Mouse (Mus musculus) E14TG2a.4 (cell line): ENCODE measurements around the gene Ube2t.

ENCODE experiments used
- H3K27me3 ChIP-seq: 2 replicates; pipeline ENCODE4 v1.6.1; 2014; ENCODE audit warnings: low read length, control low read depth; ENCODE audit not compliant: insufficient read depth
- H3K36me3 ChIP-seq: 2 replicates; pipeline ENCODE4 v1.6.1; 2014; ENCODE audit warnings: low read length, control low read depth; ENCODE audit not compliant: insufficient read depth
- H3K4me1 ChIP-seq: replicated peaks from 2 replicates; pipeline ENCODE4 v1.6.1; 2014; ENCODE audit warnings: low read depth, low read length, control low read depth
- H3K4me3 ChIP-seq: replicated peaks from 2 replicates; pipeline ENCODE4 v1.5.1; 2014; ENCODE audit warnings: mild to moderate bottlenecking, low read length
- H3K9me3 ChIP-seq: 2 replicates; pipeline ENCODE4 v1.6.1; 2014; ENCODE audit warnings: low read length, control low read depth
- CTCF ChIP-seq: conservative IDR thresholded peaks from 2 replicates; pipeline ENCODE4 v1.5.1; 2014; ENCODE audit warnings: low read length
- NANOG ChIP-seq: IDR thresholded peaks from 2 replicates; pipeline ENCODE4 v1.6.1; 2014; ENCODE audit warnings: borderline replicate concordance, low read length, mixed read lengths
- POU5F1 ChIP-seq: IDR thresholded peaks from 2 replicates; pipeline ENCODE4 v1.6.1; 2014; ENCODE audit warnings: low read length, borderline replicate concordance

The Ube2t gene

DNA sequence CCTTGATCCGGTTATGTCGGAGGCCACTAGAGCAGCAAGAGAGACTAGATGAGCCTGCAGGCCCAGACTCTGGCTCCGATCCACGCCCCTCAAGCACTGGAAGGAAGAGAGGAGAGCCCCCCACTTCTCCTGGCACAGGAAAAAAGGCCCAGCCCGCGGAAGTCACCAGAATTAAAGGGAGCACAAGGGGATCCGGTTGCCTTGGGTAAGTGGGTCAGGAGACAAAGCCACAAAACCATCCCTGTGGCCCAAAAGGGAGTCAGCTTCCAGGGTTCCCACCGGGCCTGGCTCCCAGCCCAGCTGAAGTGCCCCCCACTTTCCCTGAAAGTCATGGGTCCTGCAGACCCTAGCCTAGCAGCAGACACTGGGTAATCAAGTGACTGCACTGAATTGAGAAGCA is 35.9 kb downstream of the Ube2t start:
- peaks cover 14% of the 10 kb centered on the region for H3K4me1 ChIP-seq
- H3K9me3 ChIP-seq = no peaks in the 10 kb centered on the region
- no peaks in the 10 kb centered on the region for H3K36me3 ChIP-seq
- peaks cover 13% of the 10 kb centered on the region for H3K27me3 ChIP-seq
- H3K4me3 ChIP-seq = no peak overlapping the region
- TF ChIP-seq NANOG (no peak), CTCF (no peak), POU5F1 (no peak)

DNA sequence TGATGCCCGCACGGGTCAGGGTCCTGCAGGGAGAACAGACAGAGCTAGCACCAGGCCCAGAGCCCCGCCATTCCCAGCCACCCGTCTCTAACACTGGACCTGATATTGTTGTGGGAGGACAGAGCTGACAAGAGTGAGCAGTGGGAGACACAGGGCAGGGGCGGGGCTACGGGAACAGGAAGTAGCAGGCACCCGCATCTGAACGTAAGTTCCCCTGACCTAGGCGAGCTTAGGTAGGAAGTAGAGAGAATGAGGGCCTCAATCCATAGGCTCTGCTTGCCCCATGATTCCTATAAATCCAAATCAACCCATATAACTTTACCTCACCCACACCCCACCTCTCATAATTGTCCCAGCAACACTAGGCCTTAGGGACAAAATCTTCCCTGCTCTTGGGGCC is 38.2 kb downstream of the Ube2t start:
- H3K27me3 ChIP-seq = peaks cover 1% of the 10 kb centered on the region; the same call in 1 of the 2 replicates

DNA sequence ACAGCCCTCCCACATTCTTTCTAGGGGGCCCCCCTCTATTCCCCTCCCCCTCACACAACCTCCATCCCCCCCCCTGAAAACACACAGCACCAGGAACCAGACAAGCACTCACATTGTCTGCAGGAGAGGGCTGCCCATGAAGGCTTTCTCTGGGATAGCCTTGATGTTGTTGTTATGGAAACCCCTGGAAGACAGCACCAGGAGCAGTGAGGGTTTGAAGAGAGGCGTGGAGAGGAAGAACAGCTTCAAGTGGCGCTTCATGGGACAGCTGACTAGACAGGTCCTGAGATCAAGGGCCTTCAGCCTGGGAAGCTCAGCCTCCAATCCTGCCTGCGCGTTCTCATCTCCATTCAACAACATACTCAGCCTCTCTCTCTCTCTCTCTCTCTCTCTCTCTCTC is 41.0 kb downstream of the Ube2t start:
- TF ChIP-seq CTCF = no peak
- no peak for TF ChIP-seq NANOG
- no peak for TF ChIP-seq POU5F1
- H3K4me3 ChIP-seq = no peak overlapping the region
- H3K4me1 ChIP-seq = 0 out of 2 replicates have a peak, but pooled peaks cover 7% of the 10 kb centered on the region
- no peaks in the 10 kb centered on the region for H3K27me3 ChIP-seq
- no peaks in the 10 kb centered on the region for H3K9me3 ChIP-seq
- no peaks in the 10 kb centered on the region for H3K36me3 ChIP-seq

More for the DNA sequence above, 38.2 kb downstream of the Ube2t start:
- H3K36me3 ChIP-seq = no peaks in the 10 kb centered on the region
- H3K4me1 ChIP-seq = peaks cover 14% of the 10 kb centered on the region
- TF ChIP-seq NANOG (no peak), CTCF (no peak)
- H3K4me3 ChIP-seq = no peak overlapping the region
- no peaks in the 10 kb centered on the region for H3K9me3 ChIP-seq

DNA sequence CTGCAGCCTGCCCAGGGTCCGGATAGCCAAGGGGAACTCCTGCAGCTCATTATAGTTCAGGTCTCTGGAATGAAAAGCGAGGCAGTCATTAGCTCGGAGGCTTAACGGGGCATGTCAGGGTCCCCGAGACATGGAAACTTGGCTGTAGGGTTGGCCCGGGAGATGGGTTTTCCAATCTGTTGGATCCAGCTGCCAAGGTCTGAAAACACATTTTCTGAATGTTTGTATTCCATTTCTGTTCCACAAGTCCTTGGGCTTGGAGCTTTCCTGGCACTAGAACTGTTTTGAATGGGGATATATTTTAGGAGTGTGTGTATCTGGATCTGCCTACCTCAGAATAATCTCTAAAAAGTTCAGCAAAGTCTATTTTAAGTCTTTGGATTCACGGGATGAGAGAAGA is 43.3 kb downstream of the Ube2t start:
- Histone ChIP-seq H3K4me3 (no peak overlapping the region), H3K27me3 (no peaks in the 10 kb centered on the region), H3K9me3 (no peaks in the 10 kb centered on the region), H3K36me3 (no peaks in the 10 kb centered on the region), H3K4me1 (0 out of 2 replicates have a peak, but pooled peaks cover 2% of the 10 kb centered on the region)
- TF ChIP-seq CTCF (no peak), POU5F1 (no peak), NANOG (no peak)

DNA sequence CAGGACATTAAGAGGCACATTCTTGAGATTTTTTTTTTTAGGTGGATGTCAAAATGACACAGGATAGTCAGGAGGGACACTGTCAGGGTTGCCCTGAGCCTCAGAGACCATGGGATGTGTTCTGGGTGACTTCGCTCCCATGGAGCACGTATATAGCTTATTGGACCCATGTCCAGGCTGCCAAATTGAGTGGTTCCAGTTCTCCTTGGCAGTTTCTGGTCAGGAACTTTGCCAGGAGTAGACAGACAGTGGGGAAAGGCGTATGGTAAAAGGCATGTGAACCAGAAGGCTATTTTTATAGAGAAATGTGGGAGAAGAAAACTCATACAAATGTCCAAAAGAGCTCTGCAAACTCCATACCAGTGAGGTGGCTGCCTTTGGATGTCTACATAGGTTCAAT is 47.5 kb downstream of the Ube2t start:
- Histone ChIP-seq H3K4me1 (no peaks in the 10 kb centered on the region), H3K9me3 (no peaks in the 10 kb centered on the region), H3K27me3 (no peaks in the 10 kb centered on the region; the same call in 1 of the 2 replicates), H3K36me3 (no peaks in the 10 kb centered on the region), H3K4me3 (no peak overlapping the region)
- TF ChIP-seq POU5F1 (no peak), CTCF (no peak), NANOG (no peak)

DNA sequence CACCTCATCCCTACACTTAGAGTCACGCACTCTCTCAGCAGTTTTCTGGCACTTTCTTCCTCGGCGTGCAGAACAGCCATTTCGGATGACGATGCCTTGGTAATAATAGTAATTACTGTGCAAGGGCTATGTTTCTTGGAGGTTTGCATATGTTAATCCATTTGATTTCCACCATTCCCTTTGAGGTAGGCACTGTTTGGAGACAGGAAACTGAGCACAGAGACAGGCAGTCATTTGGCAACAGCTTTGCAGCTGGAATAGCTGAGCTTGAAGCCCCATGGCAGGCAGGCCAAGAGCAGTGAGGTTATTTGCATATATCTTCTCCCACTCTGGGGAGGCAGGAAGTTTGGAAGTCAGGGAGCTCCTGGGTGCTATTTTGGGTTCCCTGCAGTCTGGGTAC is 49.5 kb downstream of the Ube2t start:
- TF ChIP-seq POU5F1 (no peak), CTCF (no peak), NANOG (no peak)
- no peaks in the 10 kb centered on the region for H3K9me3 ChIP-seq
- no peaks in the 10 kb centered on the region for H3K36me3 ChIP-seq
- H3K4me1 ChIP-seq = peaks cover 4% of the 10 kb centered on the region; the same call in 1 of the 2 replicates
- no peak overlapping the region for H3K4me3 ChIP-seq
- H3K27me3 ChIP-seq = no peaks in the 10 kb centered on the region; the same call in 1 of the 2 replicates

DNA sequence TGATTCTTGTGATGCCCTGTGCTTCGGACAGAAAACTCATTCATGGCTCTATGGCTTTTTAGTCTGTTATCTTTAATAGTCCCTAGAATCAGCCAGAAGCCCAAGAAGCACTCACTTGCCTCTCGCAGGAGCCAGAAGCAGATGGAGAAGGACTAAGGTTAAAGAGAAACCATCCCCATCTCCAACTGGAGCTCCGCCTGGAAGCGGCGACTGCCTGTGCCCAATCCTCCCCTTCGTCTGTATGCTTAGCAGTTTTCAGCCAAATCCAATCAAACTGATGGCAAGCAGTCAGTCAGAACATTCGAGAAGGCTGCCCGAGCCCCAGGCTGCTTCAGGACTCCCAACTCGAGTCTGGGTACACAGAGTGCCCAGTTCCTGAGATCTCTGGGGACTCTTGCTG is 50.1 kb downstream of the Ube2t start:
- Histone ChIP-seq H3K9me3 (no peaks in the 10 kb centered on the region), H3K36me3 (no peaks in the 10 kb centered on the region), H3K27me3 (no peaks in the 10 kb centered on the region; the same call in 1 of the 2 replicates), H3K4me3 (no peak overlapping the region), H3K4me1 (peaks cover 7% of the 10 kb centered on the region; the same call in 1 of the 2 replicates)
- TF ChIP-seq POU5F1 = no peak
- no peak for TF ChIP-seq NANOG

DNA sequence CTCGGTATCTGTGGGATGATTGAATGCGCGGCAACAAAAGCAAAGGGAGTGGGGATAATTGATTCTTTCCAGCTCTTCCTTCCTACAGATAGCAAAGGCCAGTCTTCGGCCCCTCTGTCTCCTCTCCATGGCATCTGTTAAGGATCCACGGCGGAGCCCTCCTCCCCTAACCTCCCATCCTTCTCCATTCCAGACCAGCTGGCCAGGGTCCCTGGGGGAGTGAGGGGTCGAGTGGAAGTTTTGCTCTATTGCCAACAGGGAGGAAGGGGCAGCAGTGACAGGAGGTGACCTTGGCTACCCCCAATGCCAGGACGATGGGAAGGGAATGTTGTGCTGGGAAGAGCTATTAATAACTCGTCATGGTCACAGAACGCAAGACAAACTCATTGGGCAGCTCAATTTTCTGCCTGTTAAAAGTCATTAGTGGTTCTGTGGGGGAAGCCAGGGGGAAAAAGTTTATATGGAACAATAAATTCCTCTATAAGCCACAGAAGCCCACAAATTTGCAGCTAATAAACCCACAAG is 52.6 kb downstream of the Ube2t start:
- no peaks in the 10 kb centered on the region for H3K9me3 ChIP-seq
- H3K27me3 ChIP-seq = peaks cover 11% of the 10 kb centered on the region
- no peak for TF ChIP-seq NANOG
- no peak for TF ChIP-seq CTCF
- TF ChIP-seq POU5F1 = no peak
- no peaks in the 10 kb centered on the region for H3K36me3 ChIP-seq
- H3K4me3 ChIP-seq = no peak overlapping the region
- H3K4me1 ChIP-seq = peaks cover 14% of the 10 kb centered on the region; the same call in 1 of the 2 replicates

DNA sequence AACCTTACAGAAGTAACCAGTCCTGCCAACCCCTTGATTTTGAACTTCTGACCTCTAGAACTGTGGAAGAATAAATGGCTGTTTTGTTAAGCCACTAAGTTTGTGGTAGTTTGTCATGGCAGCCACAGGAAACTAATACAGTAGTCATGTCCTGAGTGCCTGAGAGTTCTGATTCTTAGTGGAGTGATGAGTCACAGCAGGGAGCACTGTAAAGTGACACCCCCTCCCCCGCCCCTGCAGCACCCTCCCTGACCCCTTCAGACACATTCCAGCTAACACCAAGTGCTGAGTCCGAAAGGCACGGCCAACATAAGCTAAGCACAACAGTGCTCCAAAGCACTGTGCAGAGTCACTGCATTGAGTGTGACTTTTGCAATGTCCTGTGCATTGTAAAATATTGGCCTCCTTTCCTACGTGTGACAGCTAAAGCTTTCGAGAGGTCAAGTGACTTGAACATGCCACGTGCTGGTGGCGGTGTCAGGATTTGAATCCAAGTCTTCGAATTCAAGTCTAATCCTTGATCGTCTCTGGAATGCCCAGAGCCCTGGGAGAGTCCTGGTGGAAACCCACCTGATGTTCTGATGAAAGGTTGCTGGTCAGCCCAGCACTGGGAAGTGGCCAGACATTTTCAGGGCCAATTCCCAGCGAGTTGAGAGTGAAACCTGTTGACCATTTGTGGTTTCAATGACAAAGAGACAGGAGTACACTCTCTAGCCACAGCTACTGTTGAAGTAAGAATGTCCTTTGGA is 54.7 kb downstream of the Ube2t start:
- H3K4me1 ChIP-seq = peaks cover 17% of the 10 kb centered on the region; the same call in 1 of the 2 replicates
- no peaks in the 10 kb centered on the region for H3K36me3 ChIP-seq
- H3K4me3 ChIP-seq = no peak overlapping the region
- peaks cover 11% of the 10 kb centered on the region for H3K27me3 ChIP-seq
- TF ChIP-seq POU5F1 = no peak
- no peak for TF ChIP-seq NANOG
- no peak for TF ChIP-seq CTCF
- H3K9me3 ChIP-seq = no peaks in the 10 kb centered on the region
